Mouse (Mus musculus): ENCODE data around the gene Rbbp6.

The Rbbp6 gene

DNA sequence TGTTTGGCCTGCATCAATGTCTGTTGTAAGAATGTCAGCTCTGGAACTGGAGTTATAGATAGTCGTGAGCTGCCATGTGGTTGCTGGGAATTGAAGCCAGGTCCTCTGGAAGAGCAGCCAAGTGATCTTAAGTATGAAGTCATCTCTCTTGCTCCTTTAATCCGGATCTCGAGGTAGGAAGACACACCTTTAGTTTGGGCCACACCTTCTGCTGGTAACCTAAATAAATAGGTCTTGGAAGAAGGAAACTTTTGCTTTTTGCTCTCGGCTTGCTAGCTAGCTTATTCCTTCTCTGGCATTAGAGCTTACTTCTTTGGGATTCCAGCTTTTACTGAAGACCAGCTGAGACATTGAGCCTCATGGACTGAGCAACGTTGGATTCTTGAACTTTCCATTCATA is at the start of gene Rbbp6:
Gene Rbbp6, plus strand, starts transcription at position 301 of the 400 bp plus-strand sequence.
- no peak for DNase-seq (ENCODE audit: low spot score in 2 of 2)

DNA sequence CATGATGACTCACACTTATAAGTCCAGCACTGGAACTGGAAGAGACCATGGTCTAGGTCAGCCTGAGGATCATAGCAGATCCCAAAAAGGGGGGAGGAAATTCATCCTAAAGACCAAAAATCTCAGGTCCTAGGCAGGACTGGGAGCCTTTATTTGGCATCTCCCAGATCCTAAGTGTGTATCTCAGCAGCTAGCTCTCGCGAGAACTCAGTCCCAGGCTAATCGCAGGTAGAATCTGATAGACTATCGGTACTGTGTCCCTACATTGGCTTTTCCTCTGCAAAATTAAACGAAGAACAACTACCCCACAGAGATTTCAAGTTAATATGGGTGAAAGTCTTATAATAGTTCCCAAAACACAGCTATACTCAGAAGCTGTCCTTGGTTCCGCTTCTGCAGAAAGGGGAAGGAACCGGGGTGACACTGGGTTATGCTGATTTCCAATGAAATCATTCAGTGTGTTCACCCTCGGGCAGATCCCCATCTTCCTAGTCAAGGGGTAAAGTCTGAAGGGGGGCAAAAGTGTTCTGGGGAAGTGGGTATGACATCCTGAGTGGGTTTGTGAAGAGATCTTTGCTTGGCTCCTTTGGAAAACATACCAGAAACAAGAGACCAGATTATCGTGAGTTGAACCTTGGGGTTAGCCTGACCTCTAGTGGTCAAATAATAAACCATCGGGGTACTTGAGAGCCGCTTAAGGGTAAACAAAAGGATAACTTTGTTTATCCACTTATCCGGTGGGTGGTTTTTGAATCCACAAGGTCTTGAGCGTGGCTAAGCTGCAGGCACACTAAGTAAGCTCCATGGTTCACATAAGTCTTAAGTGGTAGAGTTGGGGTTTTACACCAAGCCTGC is 45.5 kb upstream of the Rbbp6 start:
- DNase-seq (ENCODE audit: low spot score in 2 of 2): peak in 1 of 2 experiments; percentile 53

- DNase-seq (ENCODE audit: low spot score in 2 of 2): no peak
Measured at GRCm38 (mm10) chr7:122921537-122921936, 43.9 kb upstream of the Rbbp6 start.

GRCm38 (mm10) chr7:122924256-122924655 is 41.2 kb upstream of the Rbbp6 start:
- DNase-seq (ENCODE audit: low spot score in 2 of 2): no peak

DNA sequence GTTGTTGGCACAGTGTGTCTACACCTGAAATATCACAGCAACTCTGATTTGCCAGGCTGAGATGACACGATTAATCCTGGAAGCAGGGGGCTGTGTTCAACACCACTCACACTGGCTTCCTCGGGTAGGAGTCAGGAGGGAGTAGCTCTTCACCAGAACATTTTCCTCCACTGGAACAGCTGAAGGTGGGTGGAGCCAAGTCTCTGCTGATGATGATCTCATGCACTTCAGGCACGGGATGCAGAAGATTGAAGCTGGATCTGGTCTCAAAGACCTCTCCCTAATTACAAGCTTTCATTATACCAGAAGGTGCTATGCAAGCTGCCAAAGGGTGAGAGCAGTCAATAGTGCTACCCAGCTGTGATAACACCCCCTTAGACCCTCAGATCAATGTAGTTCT is 35.0 kb upstream of the Rbbp6 start:
- no peak for DNase-seq (ENCODE audit: low spot score in 2 of 2)

DNA sequence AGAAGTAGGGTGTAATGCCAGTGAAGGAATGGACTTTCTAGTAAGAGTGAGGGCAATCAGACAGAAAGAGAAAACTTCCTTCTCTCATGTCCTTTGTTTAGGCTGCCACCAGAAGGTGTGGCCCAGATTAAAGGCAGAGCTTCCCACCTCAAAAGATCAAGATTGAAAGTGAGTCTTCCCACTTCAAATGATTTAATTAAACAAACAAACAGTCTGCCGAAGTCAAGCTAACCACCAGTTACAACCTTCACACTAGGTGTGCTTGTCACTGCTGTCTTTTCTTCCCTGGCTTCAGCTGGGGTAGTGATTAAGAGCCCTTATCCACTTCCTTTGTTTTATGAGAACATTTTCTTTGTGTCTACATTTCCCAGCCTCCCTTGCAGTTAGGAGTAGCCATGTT is 33.3 kb upstream of the Rbbp6 start:
- DNase-seq (ENCODE audit: low spot score in 2 of 2): no peak

- DNase-seq (ENCODE audit: low spot score in 2 of 2): no peak
Measured at GRCm38 (mm10) chr7:122936626-122937025, 28.9 kb upstream of the Rbbp6 start.

DNA sequence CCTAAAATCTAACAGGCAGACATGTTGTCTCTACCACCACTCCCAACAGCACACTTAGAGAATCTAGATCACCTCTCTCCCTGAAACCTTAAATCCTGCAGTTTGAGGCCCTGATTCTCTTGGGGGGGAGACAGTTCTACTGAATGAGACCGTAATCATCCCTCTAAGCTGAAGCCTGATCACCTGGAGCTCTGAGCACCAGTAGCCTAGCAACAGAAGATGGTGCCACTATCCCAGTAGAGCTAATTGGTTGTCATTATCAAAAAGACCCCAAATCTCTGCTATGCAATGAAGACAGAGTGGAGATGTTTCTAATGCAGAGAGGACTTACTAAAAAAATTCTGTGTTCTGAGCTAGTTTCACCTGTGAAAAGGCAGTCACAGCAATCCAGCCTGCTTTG is 27.3 kb upstream of the Rbbp6 start:
- no peak for DNase-seq (ENCODE audit: low spot score in 2 of 2)

GRCm38 (mm10) chr7:122939181-122939580 is 26.3 kb upstream of the Rbbp6 start:
- no peak for DNase-seq (ENCODE audit: low spot score in 2 of 2)

- DNase-seq (ENCODE audit: low spot score in 2 of 2): no peak
Measured at GRCm38 (mm10) chr7:122940371-122941075, 25.0 kb upstream of the Rbbp6 start.

DNA sequence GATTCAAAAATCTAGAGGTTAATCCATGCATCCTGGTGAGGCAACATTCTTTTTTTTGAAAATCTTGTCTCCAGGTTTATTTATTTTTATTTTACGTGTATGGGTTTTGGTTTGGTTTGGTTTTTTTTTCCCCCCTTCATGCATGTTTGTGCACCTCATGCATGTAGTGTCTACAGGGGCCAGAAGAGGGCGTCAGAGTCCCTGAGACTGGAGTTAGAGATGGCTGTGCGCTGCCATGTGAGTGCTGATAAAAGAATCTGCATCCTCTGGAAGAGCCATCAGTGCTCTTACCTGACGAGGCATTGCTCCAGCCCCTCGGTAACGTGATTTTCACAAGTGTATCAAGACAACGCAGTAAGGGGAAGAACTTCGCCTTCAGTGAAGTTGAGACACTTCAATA is 23.4 kb upstream of the Rbbp6 start:
- no peak for DNase-seq (ENCODE audit: low spot score in 2 of 2)

DNA sequence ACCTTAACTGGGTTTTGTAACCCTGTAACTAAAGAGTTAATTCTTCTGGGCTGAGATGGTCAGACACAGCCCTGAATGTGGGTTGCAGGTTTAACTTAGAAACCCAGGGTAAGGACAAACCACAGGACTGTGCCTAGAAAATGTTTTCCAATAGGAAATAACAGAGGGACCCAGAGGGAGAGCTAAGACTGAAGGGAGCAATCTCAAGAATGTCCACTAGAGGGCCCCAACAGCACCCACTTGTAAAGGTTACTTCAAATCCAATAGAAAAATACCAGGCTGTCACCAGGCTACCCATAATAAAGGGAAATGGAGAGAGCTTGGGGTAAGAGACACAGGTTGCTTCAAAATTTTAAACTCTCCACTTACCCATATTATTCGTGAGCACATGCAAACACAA is 20.3 kb upstream of the Rbbp6 start:
- DNase-seq (ENCODE audit: low spot score in 2 of 2): peak in 1 of 2 experiments; percentile 92

- DNase-seq (ENCODE audit: low spot score in 2 of 2): no peak
Measured at GRCm38 (mm10) chr7:122949268-122949667, 16.2 kb upstream of the Rbbp6 start.

GRCm38 (mm10) chr7:122951464-122951863 is 14.0 kb upstream of the Rbbp6 start:
- no peak for DNase-seq (ENCODE audit: low spot score in 2 of 2)

DNA sequence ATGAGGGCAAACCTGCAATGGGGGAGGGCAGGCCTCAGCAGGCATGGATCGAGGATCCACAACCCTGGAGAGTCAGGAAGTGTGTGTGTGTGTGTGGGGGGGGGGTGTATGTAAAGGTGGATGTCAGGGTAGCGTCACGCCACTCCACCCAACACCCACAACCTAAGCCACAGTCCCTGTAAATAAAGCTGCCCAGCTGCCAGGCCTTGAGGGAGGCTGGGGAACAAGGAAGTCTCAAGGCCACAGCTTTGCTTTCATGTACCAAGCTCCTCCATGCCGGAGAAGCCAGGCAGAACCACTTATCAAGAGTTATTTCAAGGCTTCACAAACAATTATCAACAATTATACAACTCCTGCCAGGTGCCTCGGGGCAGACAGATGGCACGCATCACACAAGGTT is 13.4 kb upstream of the Rbbp6 start:
- no peak for DNase-seq (ENCODE audit: low spot score in 2 of 2)

GRCm38 (mm10) chr7:122954451-122955225 is 10.8 kb upstream of the Rbbp6 start:
- DNase-seq (ENCODE audit: low spot score in 2 of 2): no peak

GRCm38 (mm10) chr7:122955226-122955955 is 10.1 kb upstream of the Rbbp6 start:
- DNase-seq (ENCODE audit: low spot score in 2 of 2): no peak

- DNase-seq (ENCODE audit: low spot score in 2 of 2): no peak
Measured at GRCm38 (mm10) chr7:122968751-122969150, 3.3 kb downstream of the Rbbp6 start.

- DNase-seq (ENCODE audit: low spot score in 2 of 2): peak; percentile 82 to 92
Measured at GRCm38 (mm10) chr7:122969231-122970032, 3.9 kb downstream of the Rbbp6 start.

GRCm38 (mm10) chr7:122970119-122970781 is 4.8 kb downstream of the Rbbp6 start:
- peak; percentile 19 to 20 for DNase-seq (ENCODE audit: low spot score in 2 of 2)

Measured in left cerebral cortex, adult 9 months (tissue).